Mouse (Mus musculus) kidney, embryonic 15.5 days (tissue): ENCODE measurements around the gene Sec31b. TPM values are rescaled to one million over a fixed set of nuclear protein-coding genes. Genes with fewer than 3 reads are reported as not detected.

Experiments used
- ATAC-seq: fragments of 200-750 bp; cut with Nextera tagmentation; replicated peaks from 2 replicates; pipeline ENCODE4 v1.8.0; 2017; ENCODE audit warnings: moderate TSS enrichment; ENCODE audit not compliant: low FRiP score
- H3K27ac ChIP-seq: fragments of 300-500 bp; sonication (generic); 2 replicates; pipeline ENCODE4 v1.5.1; 2015; ENCODE audit warnings: mild to moderate bottlenecking, inconsistent platforms
- H3K27me3 ChIP-seq: fragments of 300-500 bp; sonication (generic); 2 replicates; pipeline ENCODE4 v1.6.1; 2015; ENCODE audit warnings: inconsistent platforms
- H3K36me3 ChIP-seq: fragments of 300-500 bp; sonication (generic); 2 replicates; pipeline ENCODE4 v1.6.1; 2015; ENCODE audit warnings: inconsistent platforms
- H3K4me1 ChIP-seq: fragments of 300-500 bp; sonication (generic); 2 replicates; pipeline ENCODE4 v1.6.1; 2015; ENCODE audit warnings: inconsistent platforms
- H3K4me2 ChIP-seq: fragments of 300-500 bp; sonication (generic); 2 replicates; pipeline ENCODE4 v1.6.1; 2015; ENCODE audit warnings: moderate library complexity, mild to moderate bottlenecking, inconsistent platforms
- H3K4me3 ChIP-seq: fragments of 300-500 bp; sonication (generic); replicated peaks from 2 replicates; pipeline ENCODE4 v1.5.1; 2015; ENCODE audit warnings: mild to moderate bottlenecking, inconsistent platforms
- H3K9ac ChIP-seq: fragments of 300-500 bp; sonication (generic); 2 replicates; pipeline ENCODE4 v1.6.1; 2015; ENCODE audit warnings: mild to moderate bottlenecking, inconsistent platforms
- H3K9me3 ChIP-seq: fragments of 300-500 bp; sonication (generic); replicated peaks from 2 replicates; pipeline ENCODE4 v1.6.1; 2016; ENCODE audit warnings: inconsistent platforms
- WGBS: fragments of 180-500 bp; shearing (Covaris S2); methylation state at CpG from one replicate; pipeline ENCODE4 v1.1.7; 2015; ENCODE audit warnings: mixed read lengths; 5-methylcytosine and 5-hydroxymethylcytosine counted together
- polyA plus RNA-seq: library from polyadenylated mRNA; unstranded; fragments of >200 nt; fragmentation: Nextera tagmentation; extraction: Ambion mirVana; gene quantifications from 2 replicates; pipeline ENCODE4 v1.2.1, GENCODE M21; 2015

The Sec31b gene
- polyA plus RNA-seq, result 1.1 and 1.3 TPM in 2 replicates

DNA sequence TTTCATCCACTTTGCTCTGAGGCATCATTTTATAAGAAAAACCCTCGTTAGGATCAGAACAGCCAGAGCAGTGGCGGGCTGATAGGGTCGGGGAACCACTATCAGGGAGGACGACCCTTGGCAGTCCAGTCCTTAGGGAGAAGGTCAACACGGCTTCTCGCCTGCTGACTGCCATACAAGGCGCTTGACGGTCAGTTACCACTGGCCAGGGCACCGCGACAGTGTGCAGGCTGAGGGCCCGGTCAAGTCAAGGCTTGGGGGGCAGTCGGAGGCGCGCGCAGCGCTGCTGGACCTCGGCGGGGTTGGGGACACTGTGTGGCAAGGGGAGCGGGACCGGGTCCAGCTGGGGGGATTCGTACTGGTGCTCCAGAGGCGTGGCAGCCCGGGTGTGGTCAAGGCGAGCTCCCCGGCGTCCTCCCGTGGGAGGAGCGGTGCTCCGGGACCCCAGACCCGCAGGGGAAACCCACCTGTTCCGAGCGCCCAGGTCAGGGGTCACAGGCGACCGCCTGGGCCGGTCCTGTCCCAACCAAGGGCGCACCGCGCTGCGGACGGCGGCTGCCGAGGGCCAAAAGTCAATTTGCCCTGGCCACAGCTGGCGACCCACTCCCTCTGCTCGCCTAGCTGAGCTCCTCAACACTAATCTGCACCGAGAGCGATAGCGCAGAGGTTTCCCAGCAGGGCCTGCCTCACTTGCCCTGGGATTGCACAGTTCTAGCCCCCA, at the start of gene Sec31b:
Gene Sec31b, minus strand, starts transcription at position 544 of the 721 bp plus-strand sequence.
- Histone ChIP-seq H3K4me3 (peak within 1 kb of the TSS; percentile 57), H3K36me3 (peaks cover 30% of the 10 kb centered on the region), H3K9me3 (peaks cover 7% of the 10 kb centered on the region; the same call in 1 of the 2 replicates), H3K9ac (peak within 1 kb of the TSS; percentile 54), H3K27me3 (peaks cover 20% of the 10 kb centered on the region), H3K27ac (no peak within 1 kb of the TSS), H3K4me1 (peaks cover 13% of the 10 kb centered on the region), H3K4me2 (peak within 1 kb of the TSS; percentile 91)
- WGBS, result under 1% methylated on average over 47 of the region's 47 CpGs
- ATAC-seq, result peak; percentile 66

DNA sequence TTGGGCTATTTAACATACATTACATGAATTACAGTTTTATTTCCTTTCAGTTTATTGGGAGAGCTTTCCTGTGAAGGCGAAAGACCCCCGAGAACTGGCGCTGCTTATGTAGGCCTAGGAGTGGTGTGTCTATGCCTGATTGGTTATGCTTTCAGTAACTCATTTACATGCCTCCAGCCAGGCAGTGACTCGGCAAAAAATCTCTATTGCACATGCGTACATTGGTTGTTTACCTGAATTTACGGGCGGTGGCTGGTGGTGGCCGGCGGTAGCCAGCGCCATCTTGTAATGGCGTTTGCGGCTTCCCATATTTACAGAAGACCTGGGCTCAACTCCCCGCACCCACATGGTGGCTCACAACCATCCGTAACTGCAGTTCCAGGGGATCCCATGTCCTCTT, 48.5 kb upstream of the Sec31b start:
- ATAC-seq, result no peak
- 94% methylated on average over 14 of the region's 14 CpGs for WGBS
- Histone ChIP-seq H3K9ac (no peak overlapping the region), H3K4me3 (no peak overlapping the region), H3K27ac (no peak overlapping the region), H3K4me1 (peaks cover 38% of the 10 kb centered on the region), H3K36me3 (no peaks in the 10 kb centered on the region), H3K27me3 (peaks cover 3% of the 10 kb centered on the region), H3K9me3 (no peaks in the 10 kb centered on the region), H3K4me2 (no peak overlapping the region)

DNA sequence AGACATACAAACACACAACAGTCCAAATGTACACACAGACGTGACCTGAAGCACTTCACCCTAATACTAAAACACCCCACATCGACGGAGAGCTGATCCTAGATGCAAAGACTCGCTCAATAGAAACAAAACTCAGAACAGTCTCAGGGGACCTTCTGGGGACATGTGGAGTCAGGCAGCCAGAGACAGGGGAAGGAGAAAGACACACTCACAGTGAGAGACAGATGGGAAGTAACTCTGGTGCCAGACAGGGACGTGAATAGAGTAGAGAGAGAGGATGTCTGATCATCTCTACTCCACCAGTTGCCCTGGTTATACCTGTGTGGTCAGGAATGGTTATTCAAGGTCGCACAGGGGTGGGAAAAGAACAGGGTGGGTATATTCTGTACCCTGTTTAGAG, 46.0 kb upstream of the Sec31b start:
- Histone ChIP-seq H3K36me3 (no peaks in the 10 kb centered on the region), H3K27ac (no peak overlapping the region), H3K27me3 (peaks cover 3% of the 10 kb centered on the region; the same call in 1 of the 2 replicates), H3K9ac (no peak overlapping the region), H3K9me3 (no peaks in the 10 kb centered on the region), H3K4me1 (peaks cover 26% of the 10 kb centered on the region), H3K4me2 (no peak overlapping the region), H3K4me3 (no peak overlapping the region)
- no peak for ATAC-seq
- WGBS, result 74% methylated on average over 6 of the region's 6 CpGs

DNA sequence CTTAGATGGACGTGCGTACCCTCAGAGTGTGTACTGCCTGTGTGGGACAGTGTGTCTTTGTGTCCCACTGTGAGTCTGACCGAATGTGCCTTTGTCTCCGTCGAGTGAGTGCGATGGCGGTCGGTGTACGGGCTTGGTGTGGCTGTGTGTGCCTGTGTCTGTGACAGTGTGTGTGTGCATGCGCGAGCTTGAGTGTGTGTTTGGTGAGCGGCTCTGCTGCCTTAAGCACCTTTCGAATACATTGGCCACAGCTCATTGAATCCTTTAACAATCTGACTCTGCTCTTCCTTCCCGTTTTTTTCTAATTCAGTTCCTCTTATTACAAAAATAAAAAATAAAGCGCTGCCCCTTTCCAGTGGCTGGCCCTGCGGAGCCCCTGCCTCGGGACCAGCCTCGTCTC, 45.3 kb upstream of the Sec31b start:
- H3K27me3 ChIP-seq, result peaks cover under 1% of the 10 kb centered on the region; the same call in 1 of the 2 replicates
- no peaks in the 10 kb centered on the region for H3K36me3 ChIP-seq
- no peak overlapping the region for H3K9ac ChIP-seq
- WGBS, result 79% methylated on average over 18 of the region's 18 CpGs
- peaks cover 26% of the 10 kb centered on the region for H3K4me1 ChIP-seq
- no peak overlapping the region for H3K27ac ChIP-seq
- ATAC-seq, result 0 out of 2 replicates have a peak, but pooled peaks have one; percentile 43
- H3K4me2 ChIP-seq, result no peak overlapping the region
- no peak overlapping the region for H3K4me3 ChIP-seq
- H3K9me3 ChIP-seq, result no peaks in the 10 kb centered on the region

DNA sequence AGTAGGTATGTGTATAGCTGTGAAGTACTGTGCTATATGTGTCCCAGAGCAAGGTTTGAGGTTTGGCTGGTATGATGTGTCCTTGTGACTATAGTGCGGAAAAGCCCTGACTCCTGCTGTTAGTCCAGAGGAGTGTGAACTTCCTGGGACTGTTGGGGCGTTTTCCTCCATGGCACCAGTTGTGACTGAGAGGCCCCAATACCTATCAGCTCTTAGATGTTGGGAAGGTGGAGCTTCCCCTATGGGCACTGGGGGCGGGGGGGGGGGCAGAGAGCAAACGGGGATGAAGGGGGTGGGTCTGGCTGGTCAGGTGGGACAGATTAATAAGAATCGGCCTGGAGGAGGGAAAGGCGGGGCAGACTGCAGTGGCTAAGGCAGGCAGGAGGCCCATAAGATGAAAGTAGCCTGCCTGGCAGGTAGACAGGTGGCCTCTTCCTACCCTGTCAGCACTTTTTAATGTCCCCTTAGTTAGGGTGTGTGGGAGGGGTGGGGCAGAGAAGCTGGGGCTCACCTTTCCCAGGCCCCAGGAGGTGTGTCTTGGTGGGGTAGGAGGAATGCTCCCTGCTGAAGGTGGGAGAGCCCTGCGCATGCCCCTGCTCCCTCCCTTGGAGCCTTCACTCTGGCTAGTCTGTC, 44.0 kb upstream of the Sec31b start:
- Histone ChIP-seq H3K9ac (no peak overlapping the region), H3K27me3 (peaks cover 12% of the 10 kb centered on the region; the same call in 1 of the 2 replicates), H3K4me1 (peaks cover 31% of the 10 kb centered on the region), H3K4me3 (no peak overlapping the region), H3K36me3 (no peaks in the 10 kb centered on the region), H3K9me3 (no peaks in the 10 kb centered on the region), H3K4me2 (no peak overlapping the region), H3K27ac (peak overlapping the region; percentile 32)
- WGBS, result 31% methylated on average over 6 of the region's 7 CpGs
- peak; percentile 47; the same call in 1 of the 2 replicates for ATAC-seq

DNA sequence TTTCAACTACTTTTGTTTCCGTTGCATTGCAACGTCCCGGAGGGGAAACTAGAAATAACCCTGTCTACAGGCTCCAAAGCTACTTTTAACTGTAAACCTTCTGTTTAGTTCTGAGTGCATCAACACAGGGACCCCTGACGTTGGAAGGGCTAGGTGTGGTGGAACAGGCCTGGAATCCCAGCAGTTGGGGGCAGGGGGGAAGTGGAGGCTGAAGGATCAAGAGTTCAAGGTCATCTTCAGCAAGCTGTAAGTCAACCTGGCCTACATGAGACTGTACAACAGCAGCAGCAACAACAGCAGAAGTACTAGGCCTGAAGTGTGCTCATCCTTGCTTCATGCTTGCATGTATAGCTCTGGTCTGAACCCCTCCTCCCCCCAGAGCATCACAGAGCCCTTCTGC, 42.4 kb upstream of the Sec31b start:
- ATAC-seq, result no peak
- Histone ChIP-seq H3K4me1 (peaks cover 31% of the 10 kb centered on the region), H3K9ac (no peak overlapping the region), H3K27ac (no peak overlapping the region), H3K27me3 (peaks cover 26% of the 10 kb centered on the region), H3K4me2 (no peak overlapping the region), H3K36me3 (no peaks in the 10 kb centered on the region), H3K9me3 (no peaks in the 10 kb centered on the region), H3K4me3 (no peak overlapping the region)
- 46% methylated on average over 4 of the region's 4 CpGs for WGBS

DNA sequence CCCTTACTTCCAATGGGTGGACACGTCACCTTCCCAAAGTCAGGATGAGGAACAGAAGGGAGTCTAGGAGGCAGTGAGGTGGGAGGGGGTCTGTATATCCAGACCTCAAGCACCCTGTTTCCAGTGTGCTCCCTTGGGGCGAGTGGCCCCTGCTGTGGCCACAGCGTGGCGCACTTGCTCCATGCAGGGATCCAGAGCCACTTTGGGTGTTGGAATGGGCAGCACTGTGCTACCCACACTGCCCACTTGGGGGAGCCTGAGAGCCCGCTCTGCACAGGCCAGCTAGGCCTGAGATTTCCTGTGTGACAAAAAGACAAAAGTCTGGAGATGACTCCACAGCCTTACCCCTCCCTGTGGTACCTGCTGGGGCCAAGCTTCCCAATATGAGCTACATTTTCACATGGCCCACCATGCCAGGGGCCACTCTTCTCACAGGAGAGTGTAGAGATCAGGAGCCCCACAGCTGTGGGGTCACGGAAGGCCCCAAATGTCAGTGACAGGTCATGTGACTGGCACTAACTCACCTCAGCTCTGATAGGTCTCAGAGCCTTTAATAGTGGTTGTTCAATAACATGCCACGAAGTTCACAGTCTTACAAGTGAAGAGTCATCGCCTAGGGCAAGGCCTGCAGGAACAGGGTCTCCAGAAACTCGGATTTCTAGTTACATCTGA, 37.1 kb upstream of the Sec31b start:
- Histone ChIP-seq H3K4me1 (peaks cover 20% of the 10 kb centered on the region), H3K4me2 (no peak overlapping the region), H3K27me3 (peaks cover 26% of the 10 kb centered on the region), H3K36me3 (0 out of 2 replicates have a peak, but pooled peaks cover under 1% of the 10 kb centered on the region), H3K27ac (no peak overlapping the region), H3K9ac (no peak overlapping the region), H3K4me3 (no peak overlapping the region), H3K9me3 (no peaks in the 10 kb centered on the region)
- peak; percentile 80 for ATAC-seq
- 25% methylated on average over 9 of the region's 9 CpGs for WGBS

DNA sequence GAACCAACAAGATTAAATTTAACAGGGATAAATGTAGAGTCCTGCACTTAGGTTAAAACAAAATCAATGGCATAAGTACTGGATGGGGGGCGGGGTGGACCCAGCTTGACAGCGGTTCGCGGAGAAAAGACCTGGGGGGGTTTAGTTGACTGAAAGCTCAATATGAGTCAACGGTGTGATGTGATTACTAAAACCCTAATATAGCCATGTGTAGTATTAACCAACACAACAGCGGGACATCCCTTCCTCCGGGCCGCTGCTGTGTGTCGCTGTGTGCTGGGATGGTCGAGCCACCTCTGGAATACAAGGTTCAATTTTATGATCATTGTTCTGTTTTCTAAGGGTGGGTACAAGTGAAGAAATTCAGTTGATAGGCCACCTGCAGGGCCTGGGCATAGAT, 36.4 kb upstream of the Sec31b start:
- WGBS, result 82% methylated on average over 10 of the region's 10 CpGs
- H3K27ac ChIP-seq, result no peak overlapping the region
- H3K27me3 ChIP-seq, result peaks cover 26% of the 10 kb centered on the region
- H3K4me1 ChIP-seq, result peaks cover 20% of the 10 kb centered on the region
- ATAC-seq, result no peak
- H3K4me3 ChIP-seq, result no peak overlapping the region
- H3K9me3 ChIP-seq, result no peaks in the 10 kb centered on the region
- no peak overlapping the region for H3K4me2 ChIP-seq
- no peak overlapping the region for H3K9ac ChIP-seq
- H3K36me3 ChIP-seq, result peaks cover 2% of the 10 kb centered on the region; the same call in 1 of the 2 replicates

DNA sequence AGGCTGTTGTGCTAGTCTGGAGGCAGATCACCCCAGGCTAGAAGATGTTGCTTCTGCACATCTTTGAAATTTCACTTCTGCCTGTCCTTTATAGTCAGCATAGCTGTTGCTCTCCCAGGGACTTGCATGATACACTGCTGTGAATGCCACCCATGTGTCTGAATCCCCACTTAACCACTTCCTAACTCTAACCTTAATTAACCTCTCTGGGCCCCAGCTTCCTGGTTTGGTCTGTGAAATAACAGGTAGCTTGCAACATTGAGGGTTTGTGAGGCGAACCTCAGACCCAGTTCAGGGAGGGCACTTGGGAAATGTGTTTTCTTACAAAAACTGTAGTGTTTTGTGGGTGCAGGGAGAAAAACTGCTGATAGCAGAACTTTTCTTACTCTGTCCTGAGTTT, 32.4 kb upstream of the Sec31b start:
- H3K4me2 ChIP-seq, result no peak overlapping the region
- no peak overlapping the region for H3K4me3 ChIP-seq
- no peaks in the 10 kb centered on the region for H3K27me3 ChIP-seq
- H3K9ac ChIP-seq, result no peak overlapping the region
- H3K9me3 ChIP-seq, result no peaks in the 10 kb centered on the region
- peaks cover 16% of the 10 kb centered on the region for H3K4me1 ChIP-seq
- H3K27ac ChIP-seq, result no peak overlapping the region
- peaks cover 31% of the 10 kb centered on the region for H3K36me3 ChIP-seq
- 82% methylated on average over 1 of the region's 1 CpGs for WGBS
- no peak for ATAC-seq

DNA sequence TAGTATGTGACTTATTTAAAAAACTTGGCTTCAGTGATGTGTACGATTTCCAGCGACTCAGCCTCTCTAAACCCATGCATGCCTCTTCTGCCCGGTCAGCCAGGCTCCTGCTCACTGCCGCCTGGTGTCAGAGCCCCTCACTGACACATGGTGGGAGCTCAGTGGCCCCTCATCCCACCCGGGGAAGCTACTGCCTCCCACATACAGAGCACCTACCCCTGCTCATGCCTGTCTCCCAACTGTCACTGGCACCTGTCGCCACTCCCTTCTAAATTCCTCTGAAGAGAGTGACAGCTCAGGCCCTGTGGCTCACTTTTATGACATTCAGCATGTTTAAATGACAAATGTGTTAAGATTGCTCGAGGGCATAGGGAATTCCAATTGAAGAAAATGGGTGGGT, 30.6 kb upstream of the Sec31b start:
- Histone ChIP-seq H3K27me3 (no peaks in the 10 kb centered on the region), H3K4me3 (no peak overlapping the region), H3K9ac (no peak overlapping the region), H3K4me1 (peaks cover 5% of the 10 kb centered on the region), H3K27ac (no peak overlapping the region), H3K9me3 (no peaks in the 10 kb centered on the region), H3K4me2 (no peak overlapping the region), H3K36me3 (peaks cover 49% of the 10 kb centered on the region)
- WGBS, result 66% methylated on average over 7 of the region's 7 CpGs
- ATAC-seq, result no peak

DNA sequence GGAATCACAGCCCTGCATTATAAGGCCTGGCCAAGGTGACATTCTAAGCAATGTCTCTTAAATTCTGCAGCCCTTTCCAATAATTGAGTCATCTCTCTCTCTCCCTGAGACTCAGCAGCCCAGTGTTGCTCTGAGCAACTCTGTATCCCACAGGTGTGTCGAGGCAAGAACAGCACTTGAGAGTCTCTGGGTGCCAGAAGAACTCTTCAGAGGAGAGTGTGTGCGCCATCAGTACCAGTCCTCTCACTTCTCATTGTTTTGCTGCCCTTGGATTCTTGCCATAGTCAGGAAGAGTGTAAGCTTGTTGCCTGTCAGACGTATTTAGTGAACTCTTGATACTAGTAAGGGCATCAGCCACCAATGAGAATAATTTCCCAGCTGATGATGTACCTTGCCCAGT, 22.1 kb upstream of the Sec31b start:
- no peak overlapping the region for H3K4me3 ChIP-seq
- ATAC-seq, result no peak
- 84% methylated on average over 3 of the region's 3 CpGs for WGBS

DNA sequence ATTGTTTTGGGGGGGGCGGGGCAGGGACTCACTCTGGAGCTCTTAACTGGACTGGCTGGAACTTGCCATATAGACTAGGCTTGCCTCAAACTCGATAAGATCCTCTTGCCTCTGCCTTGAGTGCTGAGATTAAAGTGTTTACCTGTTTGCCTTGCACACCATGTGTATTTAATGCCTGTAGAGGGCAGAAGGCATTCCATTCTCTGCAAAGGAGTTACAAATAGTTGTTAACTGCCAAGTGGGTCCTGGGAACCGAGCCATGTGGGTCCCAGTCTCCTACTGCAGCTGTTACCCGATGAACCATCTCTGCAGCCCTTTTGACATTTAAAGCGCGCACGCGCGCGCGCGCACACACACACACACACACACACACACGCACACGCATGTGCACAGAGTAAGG, 18.3 kb upstream of the Sec31b start:
- Histone ChIP-seq H3K9me3 (no peaks in the 10 kb centered on the region), H3K27ac (no peak overlapping the region), H3K27me3 (0 out of 2 replicates have a peak, but pooled peaks cover under 1% of the 10 kb centered on the region), H3K4me3 (0 out of 2 replicates have a peak overlapping the region, but pooled peaks have one; percentile 86), H3K4me2 (peak overlapping the region; percentile 79), H3K36me3 (peaks cover 48% of the 10 kb centered on the region), H3K9ac (no peak overlapping the region), H3K4me1 (peaks cover 16% of the 10 kb centered on the region)
- WGBS, result 90% methylated on average over 14 of the region's 14 CpGs
- ATAC-seq, result no peak

More for the DNA sequence above, 22.1 kb upstream of the Sec31b start:
- H3K27me3 ChIP-seq, result no peaks in the 10 kb centered on the region
- H3K36me3 ChIP-seq, result peaks cover 86% of the 10 kb centered on the region
- peaks cover 16% of the 10 kb centered on the region for H3K4me1 ChIP-seq
- no peak overlapping the region for H3K4me2 ChIP-seq
- no peaks in the 10 kb centered on the region for H3K9me3 ChIP-seq
- no peak overlapping the region for H3K9ac ChIP-seq
- no peak overlapping the region for H3K27ac ChIP-seq
